Mouse (Mus musculus): Measurements from ENCODE around the gene Etd. TPM values are rescaled to one million over a fixed set of nuclear protein-coding genes. Genes with fewer than 3 reads are reported as not detected.
"Not testable (repeated sequence)": the region's sequence is repeated elsewhere in the genome, so short reads cannot be mapped to it uniquely, and the experiment has no call there.

Gene Etd
- polyA plus RNA-seq (2016; fragmentation: Nextera tagmentation; extraction: Ambion mirVana), result not detected in 2 replicates

- no peak within 1 kb of the TSS for H3K27ac ChIP-seq
- H3K9me3 ChIP-seq, result no peaks in the 10 kb centered on the region
- H3K4me3 ChIP-seq, result no peak within 1 kb of the TSS
- H3K4me1 ChIP-seq, result no peaks in the 10 kb centered on the region
- no peak for DNase-seq (ENCODE audit: low spot score)
- no peaks in the 10 kb centered on the region for H3K27me3 ChIP-seq (ENCODE audit: insufficient read depth, poor library complexity, severe bottlenecking)
- WGBS, result 68% methylated on average over 3 of the region's 3 CpGs
- H3K36me3 ChIP-seq, result no peaks in the 10 kb centered on the region
Measured at GRCm38 (mm10) chrX:53434618-53435017, at the start of gene Etd. Gene Etd (plus strand): TSS chrX:53434918.

DNA sequence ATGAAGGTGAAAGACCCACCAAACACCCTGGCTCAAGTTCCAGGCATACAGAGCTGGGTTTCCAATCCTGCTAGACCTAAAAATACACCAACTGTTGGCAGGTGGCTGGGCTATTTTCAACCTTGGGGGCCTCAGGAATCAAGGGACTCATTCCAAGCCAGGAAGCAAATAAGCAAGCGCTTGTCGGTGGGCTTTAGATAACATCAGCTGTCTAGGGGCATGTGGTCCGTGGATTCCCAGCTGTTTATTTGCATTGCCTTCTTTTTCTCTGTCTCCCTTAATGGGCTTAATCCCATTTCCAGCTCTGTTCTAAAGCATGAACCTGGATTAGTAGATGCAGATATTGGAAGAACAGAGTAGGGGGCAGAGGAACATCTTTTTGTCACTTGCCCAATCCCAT lies 48.4 kb upstream of the Etd start:
- H3K27me3 ChIP-seq (ENCODE audit: insufficient read depth, poor library complexity, severe bottlenecking), result no peaks in the 10 kb centered on the region
- DNase-seq (ENCODE audit: low spot score), result no peak
- no peak overlapping the region for H3K27ac ChIP-seq
- H3K9me3 ChIP-seq, result no peaks in the 10 kb centered on the region
- H3K36me3 ChIP-seq, result no peaks in the 10 kb centered on the region
- H3K4me3 ChIP-seq, result no peak overlapping the region
- no peaks in the 10 kb centered on the region for H3K4me1 ChIP-seq
- WGBS, result 34% methylated on average over 3 of the region's 3 CpGs

DNA sequence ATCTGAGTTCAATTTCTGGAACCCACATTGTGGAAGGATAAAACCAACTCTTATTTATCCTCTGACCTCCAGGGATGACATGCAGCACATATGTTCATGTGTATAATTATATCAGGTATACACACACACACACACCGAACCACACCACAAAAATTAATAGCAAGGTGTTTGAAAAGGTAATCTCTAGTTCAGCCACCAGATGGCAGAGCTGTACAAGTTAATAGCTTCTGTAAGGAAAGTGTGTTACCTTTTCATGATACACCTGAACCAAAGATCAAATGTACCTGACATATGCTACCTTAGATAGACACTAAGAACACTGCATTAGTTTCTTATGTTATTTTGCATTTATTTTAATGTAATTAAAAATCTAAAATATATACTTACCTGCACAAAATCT lies 1.8 kb upstream of the Etd start:
- no peak overlapping the region for H3K27ac ChIP-seq
- no peaks in the 10 kb centered on the region for H3K9me3 ChIP-seq
- no peak overlapping the region for H3K4me3 ChIP-seq
- H3K27me3 ChIP-seq (ENCODE audit: insufficient read depth, poor library complexity, severe bottlenecking), result no peaks in the 10 kb centered on the region
- no peak for DNase-seq (ENCODE audit: low spot score)
- no peaks in the 10 kb centered on the region for H3K36me3 ChIP-seq
- H3K4me1 ChIP-seq, result no peaks in the 10 kb centered on the region
- 65% methylated on average over 1 of the region's 1 CpGs for WGBS

DNA sequence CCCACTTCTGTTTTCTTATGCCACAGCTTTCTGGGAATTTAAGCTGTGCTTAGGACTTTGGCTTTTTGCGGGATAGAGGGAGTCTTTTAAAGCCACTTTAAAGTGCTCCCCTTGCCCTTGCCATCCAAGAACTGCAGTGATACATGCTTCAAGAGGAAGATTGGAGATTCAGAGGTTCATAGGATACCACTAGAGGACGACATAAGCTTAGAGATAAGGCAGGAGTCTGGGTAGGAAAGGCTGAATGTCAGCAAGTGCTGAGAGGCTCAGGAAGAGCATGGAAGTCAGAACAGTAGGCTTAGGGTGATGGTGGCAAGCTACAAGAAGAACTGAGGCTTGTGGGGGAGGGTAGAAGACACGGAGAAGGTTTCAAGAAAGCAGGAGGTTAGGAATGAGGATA lies 24.9 kb downstream of the Etd start:
- 32% methylated on average over 3 of the region's 3 CpGs for WGBS
- Histone ChIP-seq H3K4me1 (no peaks in the 10 kb centered on the region), H3K4me3 (no peak overlapping the region), H3K36me3 (no peaks in the 10 kb centered on the region), H3K27ac (no peak overlapping the region), H3K27me3 (ENCODE audit: insufficient read depth, poor library complexity, severe bottlenecking) (no peaks in the 10 kb centered on the region), H3K9me3 (no peaks in the 10 kb centered on the region)
- DNase-seq (ENCODE audit: low spot score), result no peak

- H3K4me3 ChIP-seq, result not testable (repeated sequence)
Measured at GRCm38 (mm10) chrX:53464194-53464593, 29.5 kb downstream of the Etd start.

More at GRCm38 (mm10) chrX:53464194-53464593, 29.5 kb downstream of the Etd start:
- H3K36me3 ChIP-seq; H3K4me1 ChIP-seq; H3K27ac ChIP-seq; DNase-seq (ENCODE audit: low spot score); H3K9me3 ChIP-seq: not testable (repeated sequence)
- H3K27me3 ChIP-seq (ENCODE audit: insufficient read depth, poor library complexity, severe bottlenecking), result peaks cover 12% of the 10 kb centered on the region; the same call in 1 of the 2 replicates

Other genes starting within 250 kb of the Etd start
- gene Plac1, start 194.8 kb upstream of the Etd start, polyA plus RNA-seq (2016; fragmentation: Nextera tagmentation; extraction: Ambion mirVana), result 13.3 and 15.1 TPM in 2 replicates
- 14.8 and 21.1 TPM in 2 replicates for gene Fam122b, start 165.1 kb upstream of the Etd start, polyA plus RNA-seq (2016; fragmentation: Nextera tagmentation; extraction: Ambion mirVana)
- not detected in 2 replicates for gene Fam122c, start 161.5 kb upstream of the Etd start, polyA plus RNA-seq (2016; fragmentation: Nextera tagmentation; extraction: Ambion mirVana)
- gene Mospd1, start 64.4 kb upstream of the Etd start, polyA plus RNA-seq (2016; fragmentation: Nextera tagmentation; extraction: Ambion mirVana), result 40.6 and 45.2 TPM in 2 replicates
- gene Rtl8c, start 173.1 kb downstream of the Etd start, polyA plus RNA-seq (2016; fragmentation: Nextera tagmentation; extraction: Ambion mirVana), result 31.0 and 48.5 TPM in 2 replicates
- not detected in 2 replicates for gene Gm14597, start 174.1 kb downstream of the Etd start, polyA plus RNA-seq (2016; fragmentation: Nextera tagmentation; extraction: Ambion mirVana)
- gene Rtl8a, start 208.8 kb downstream of the Etd start, polyA plus RNA-seq (2016; fragmentation: Nextera tagmentation; extraction: Ambion mirVana), result 78.5 and 92.4 TPM in 2 replicates
- gene Rtl8b, start 235.5 kb downstream of the Etd start, polyA plus RNA-seq (2016; fragmentation: Nextera tagmentation; extraction: Ambion mirVana), result 65.5 and 75.6 TPM in 2 replicates